Mouse (Mus musculus): Measurements from ENCODE around the gene Nphp4. TPM values are rescaled to one million over a fixed set of nuclear protein-coding genes. Genes with fewer than 3 reads are reported as not detected.

Nphp4 gene
- polyA plus RNA-seq (2012; rRNA removed) = 0.08 and 0.13 TPM in 2 replicates

GRCm38 (mm10) chr4:152476427-152477023, at the start of gene Nphp4:
TSS of gene Nphp4 (plus strand) at chr4:152476706.

GRCm38 (mm10) chr4:152477466-152478223, 1.1 kb downstream of the Nphp4 start, which contains the start of gene Kcnab2:
TSS of gene Kcnab2 (minus strand) at chr4:152477871.

Other genes starting within 250 kb of the Nphp4 start
- 1.4 TPM in 2 replicates for gene Gpr153, start 202.5 kb upstream of the Nphp4 start, polyA plus RNA-seq (2012; rRNA removed)
- not detected in 2 replicates for gene Hes3, start 185.0 kb upstream of the Nphp4 start, polyA plus RNA-seq (2012; rRNA removed)
- 5.0 and 5.1 TPM in 2 replicates for gene Icmt, start 179.5 kb upstream of the Nphp4 start, polyA plus RNA-seq (2012; rRNA removed)
- gene Rnf207, start 157.7 kb upstream of the Nphp4 start, polyA plus RNA-seq (2012; rRNA removed) = 0.10 and 0.15 TPM in 2 replicates
- 335 and 350 TPM in 2 replicates for gene Rpl22, start 151.0 kb upstream of the Nphp4 start, polyA plus RNA-seq (2012; rRNA removed)
- 0.04 and 0.05 TPM in 2 replicates for gene Chd5, start 138.1 kb upstream of the Nphp4 start, polyA plus RNA-seq (2012; rRNA removed)
- gene Kcnab2, start 1.2 kb downstream of the Nphp4 start, polyA plus RNA-seq (2012; rRNA removed) = 3.2 and 4.2 TPM in 2 replicates

Measured in liver, embryonic 18 days (tissue).